Mouse (Mus musculus): Measurements from ENCODE around the gene Nxf3. TPM values are rescaled to one million over a fixed set of nuclear protein-coding genes. Genes with fewer than 3 reads are reported as not detected.
A peak's percentile ranks its signal among the peaks of the same experiment; 100 is the strongest.
"Not testable (repeated sequence)": the region's sequence is repeated elsewhere in the genome, so short reads cannot be mapped to it uniquely, and the experiment has no call there.

Gene Nxf3
- under 1 TPM in 1 of 2 experiments, not detected in 1; 0.12 TPM for total RNA-seq (2021)

GRCm38 (mm10) chrX:136085155-136085554, at the start of gene Nxf3:
Gene Nxf3 (minus strand): TSS chrX:136085255.
- intact Hi-C loops (cut with DNase I): no loop called here
- DNase-seq: no peak

- intact Hi-C loops (cut with DNase I): no loop called here
- DNase-seq: peak; percentile 45
Measured at GRCm38 (mm10) chrX:136127744-136128064, 42.6 kb upstream of the Nxf3 start.

GRCm38 (mm10) chrX:136127038-136127743, 42.1 kb upstream of the Nxf3 start:
- DNase-seq: no peak
- intact Hi-C loops (cut with DNase I): no loop called here

DNA sequence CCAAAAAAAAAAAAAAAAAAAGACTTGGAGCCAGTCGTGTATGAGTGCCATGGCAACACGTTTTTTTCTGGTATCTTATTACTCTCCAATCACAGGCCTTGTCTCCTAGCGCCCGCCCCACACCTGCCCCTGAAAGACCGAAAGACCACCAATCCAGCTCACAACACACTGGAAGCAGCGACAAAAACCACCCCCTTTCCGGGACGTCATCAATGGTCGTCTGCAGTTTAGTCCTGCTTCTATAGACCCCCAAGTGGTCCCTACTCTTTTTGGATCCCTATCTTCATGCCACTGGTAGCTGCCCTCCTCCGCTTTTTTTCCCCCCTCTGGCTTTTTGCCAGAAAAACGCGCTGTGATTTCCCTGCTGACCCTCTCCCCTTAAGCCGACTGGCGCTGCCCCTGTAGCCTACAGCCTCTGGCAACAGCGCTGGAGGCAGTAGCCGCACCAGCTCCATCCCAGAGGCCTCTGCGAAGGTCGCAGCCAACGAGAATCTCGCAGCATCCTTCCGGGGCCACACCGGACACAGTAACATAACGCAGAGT, 30.4 kb upstream of the Nxf3 start:
- DNase-seq: peak; percentile 80
- intact Hi-C loops (cut with DNase I): no loop called here

DNA sequence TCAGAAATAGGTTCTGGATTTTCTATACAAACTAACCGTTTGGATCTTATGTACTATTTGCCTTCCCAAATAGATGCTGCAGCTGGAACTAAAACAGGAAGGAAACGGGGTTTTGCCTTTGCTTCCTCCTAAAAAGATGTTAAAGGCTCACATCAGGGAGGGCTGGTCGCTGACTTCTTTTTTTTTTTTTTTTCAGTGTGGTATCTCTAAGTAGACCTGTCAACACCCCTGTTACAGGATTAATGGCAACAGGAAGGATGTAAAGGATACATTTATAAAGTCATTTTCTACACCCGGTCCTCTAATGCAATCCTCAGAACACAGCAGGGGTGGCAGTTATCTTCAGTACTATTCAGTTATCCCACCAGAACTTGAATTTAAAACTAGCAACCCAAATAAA, 30.0 kb upstream of the Nxf3 start:
- no peak for DNase-seq
- intact Hi-C loops (cut with DNase I): no loop called here

DNA sequence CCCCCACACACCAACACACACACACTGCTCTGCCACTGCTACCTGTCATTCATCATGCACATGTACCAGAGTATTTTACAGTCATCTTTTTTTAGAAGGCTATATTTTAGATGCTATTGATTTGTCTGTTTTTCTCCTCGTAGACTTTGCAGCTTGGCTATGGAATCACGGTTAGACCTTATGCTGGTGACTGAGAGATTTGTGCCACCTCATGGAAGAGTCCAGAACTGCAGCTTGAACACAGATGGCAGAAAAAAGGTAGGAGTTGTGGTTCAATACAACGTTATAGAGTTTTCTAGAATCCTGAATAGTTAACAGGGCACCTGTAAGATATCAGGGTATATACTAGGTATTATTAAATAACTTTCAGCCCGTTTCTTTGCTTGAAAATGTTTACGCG, 22.9 kb upstream of the Nxf3 start:
- DNase-seq: peak; percentile 40
- intact Hi-C loops (cut with DNase I): loop anchor here (2.0 kb wide), 1 partner anchor 61 kb away; no protein-coding TSS in a partner anchor

- intact Hi-C loops (cut with DNase I): no loop called here
- DNase-seq: no peak
Measured at GRCm38 (mm10) chrX:136104724-136105088, 19.7 kb upstream of the Nxf3 start.

DNA sequence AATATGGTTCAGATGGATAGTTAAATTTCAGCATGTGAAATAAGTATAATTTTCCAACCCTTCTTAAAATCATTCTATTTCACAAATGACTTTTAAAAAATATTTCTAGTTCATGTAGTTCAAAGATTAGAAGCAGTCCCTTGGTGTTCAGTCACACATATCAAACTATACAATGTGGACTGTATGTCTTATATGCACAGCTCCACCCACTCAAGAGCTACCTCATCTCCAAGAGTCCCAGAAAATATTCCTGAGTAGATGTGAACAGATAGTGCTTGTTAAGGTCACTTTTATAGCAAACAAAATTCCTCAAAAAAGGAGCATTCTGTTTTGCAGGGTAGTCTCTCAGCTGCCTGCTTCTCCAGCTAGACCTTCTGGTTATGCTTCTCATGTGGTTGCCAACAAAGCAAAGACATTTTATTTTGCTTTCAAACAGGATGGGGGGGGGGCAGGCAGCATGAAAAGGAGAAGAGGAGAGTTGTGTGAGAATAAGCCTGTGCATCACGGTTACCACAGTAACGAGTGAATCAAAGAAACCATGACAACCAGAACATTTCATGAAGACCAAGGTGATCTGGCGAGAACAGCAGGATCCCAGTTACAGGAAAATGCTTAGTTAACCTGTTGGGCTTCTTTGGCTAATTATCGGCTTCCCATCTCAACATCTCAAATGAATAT, 19.1 kb upstream of the Nxf3 start:
- intact Hi-C loops (cut with DNase I): no loop called here
- no peak for DNase-seq

DNA sequence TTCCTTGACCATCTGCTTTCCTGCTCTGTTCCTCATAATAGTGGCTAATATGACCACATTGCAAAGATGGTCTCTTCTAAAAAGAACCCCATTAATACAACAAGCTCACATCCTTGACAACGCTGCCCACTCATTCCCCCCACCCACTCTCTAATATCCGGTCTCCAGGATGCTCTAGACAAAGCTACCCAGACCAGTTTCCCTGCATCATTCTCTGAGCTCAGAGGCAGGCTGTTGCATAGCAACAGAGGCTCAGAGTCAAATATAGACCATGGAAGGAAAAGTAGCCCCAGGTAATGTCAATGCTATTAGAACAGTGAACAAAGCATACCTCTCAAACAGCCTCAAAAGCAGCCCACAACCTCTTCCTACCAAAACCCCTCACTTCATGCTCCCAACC, 9.4 kb upstream of the Nxf3 start:
- intact Hi-C loops (cut with DNase I): no loop called here
- DNase-seq: no peak

- intact Hi-C loops (cut with DNase I): no loop called here
- DNase-seq: no peak
Measured at GRCm38 (mm10) chrX:136092497-136093279, 7.6 kb upstream of the Nxf3 start.

GRCm38 (mm10) chrX:136068020-136068419, 17.0 kb downstream of the Nxf3 start, which contains the start of gene Bex2:
Gene Bex2 (minus strand): TSS chrX:136068236.
- intact Hi-C loops (cut with DNase I): not testable (repeated sequence)
- peak; percentile 67 for DNase-seq

DNA sequence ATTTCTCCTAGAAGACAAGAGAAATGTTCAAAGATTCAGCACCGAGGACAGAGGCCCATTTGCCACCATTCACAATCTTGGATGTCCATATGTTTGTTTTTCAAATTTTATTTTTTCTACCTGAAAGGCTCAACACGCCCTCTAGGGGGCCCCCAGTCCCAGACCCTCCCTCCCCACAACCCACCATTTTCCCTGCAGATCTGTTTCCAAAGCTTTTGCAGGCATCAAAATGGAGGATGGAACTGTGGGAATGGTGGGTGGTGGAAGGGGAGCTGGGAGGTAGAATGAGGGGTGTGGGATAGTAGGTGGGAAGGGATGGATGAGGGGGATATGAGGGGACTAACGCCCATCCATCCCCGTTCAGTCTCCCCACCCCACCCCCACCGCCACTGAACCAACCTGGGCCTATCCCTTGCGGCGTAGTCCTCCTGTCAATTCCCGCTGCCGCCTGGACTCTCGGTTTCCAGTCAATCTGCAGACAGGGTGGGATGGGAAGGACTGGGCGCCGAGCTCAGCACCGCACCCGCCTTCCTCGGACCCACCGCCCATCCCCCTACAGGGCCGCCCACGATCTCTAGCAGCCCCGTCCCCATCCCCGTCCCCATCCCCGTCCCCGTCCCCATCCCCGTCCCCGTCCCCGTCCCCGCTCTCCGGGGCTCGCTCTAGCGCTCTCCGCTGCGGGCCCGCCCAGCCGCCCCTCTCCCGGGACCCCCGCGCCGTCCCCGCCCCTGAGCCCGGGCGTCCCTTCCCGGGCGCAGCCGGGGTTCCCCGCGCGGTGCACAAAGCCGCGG, 17.7 kb downstream of the Nxf3 start:
- DNase-seq: peak; percentile 55
- intact Hi-C loops (cut with DNase I): not testable (repeated sequence)

DNA sequence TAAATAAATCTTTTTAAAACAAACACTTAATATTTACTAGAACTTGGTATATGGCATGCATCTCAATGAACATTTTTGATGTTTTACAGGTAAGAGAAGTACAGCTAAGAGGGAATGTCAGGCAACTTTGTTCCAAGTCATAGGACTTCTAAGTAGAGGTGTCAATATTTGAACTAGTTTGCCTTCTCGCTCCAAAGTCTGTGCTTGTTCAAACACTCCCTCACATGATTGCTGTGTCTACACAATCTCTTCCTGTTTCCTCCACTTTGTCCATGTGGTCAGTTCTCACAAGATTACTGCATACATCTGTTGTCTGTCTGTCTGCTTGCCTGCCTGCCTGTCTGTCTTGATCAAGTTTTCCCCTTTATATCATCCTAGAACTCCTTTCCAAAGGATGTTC, 24.4 kb downstream of the Nxf3 start:
- no peak for DNase-seq

GRCm38 (mm10) chrX:136051219-136051618, 33.8 kb downstream of the Nxf3 start:
- no peak for DNase-seq
- intact Hi-C loops (cut with DNase I): no loop called here

More for the DNA sequence above, 24.4 kb downstream of the Nxf3 start:
- intact Hi-C loops (cut with DNase I): no loop called here

DNA sequence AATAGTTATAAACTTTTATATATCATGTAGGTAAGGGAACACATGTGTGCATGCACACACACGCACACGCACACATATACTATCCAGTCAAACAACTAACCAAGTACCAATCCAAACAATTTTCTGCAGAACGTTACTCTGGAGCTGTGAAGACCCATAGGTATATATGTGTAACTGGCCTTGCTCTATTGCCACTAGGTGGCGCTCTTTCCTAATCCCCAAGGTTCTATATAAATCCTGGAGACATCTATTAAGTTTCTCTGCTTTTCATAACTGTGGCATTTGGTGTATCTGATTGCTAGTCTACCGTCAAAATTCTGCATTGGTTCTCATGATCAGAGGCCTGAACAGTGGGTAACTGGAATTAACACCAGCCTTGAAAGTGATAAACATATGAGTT, 37.5 kb downstream of the Nxf3 start:
- intact Hi-C loops (cut with DNase I): loop anchor here (2.0 kb wide), 1 partner anchor 61 kb away; no protein-coding TSS in a partner anchor

DNA sequence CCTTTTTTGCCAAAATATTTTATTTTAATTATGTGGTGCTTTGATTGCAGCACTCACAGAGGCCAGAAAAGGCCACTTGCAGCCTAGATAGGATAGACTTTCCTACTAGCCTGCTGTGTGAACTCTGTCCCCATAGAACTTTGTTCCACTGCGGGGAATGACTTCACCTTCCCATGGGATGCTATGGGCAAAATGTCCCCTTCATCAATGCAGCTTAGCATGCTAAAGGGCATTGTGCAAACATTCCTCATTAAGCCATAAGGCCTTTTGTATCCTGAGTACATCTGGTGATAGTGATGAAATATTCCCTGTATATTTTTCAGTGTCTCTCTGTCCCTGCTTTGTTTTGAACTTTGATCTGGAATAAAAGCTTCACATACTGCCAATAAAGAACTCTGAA, 41.3 kb downstream of the Nxf3 start:
- DNase-seq: no peak
- intact Hi-C loops (cut with DNase I): no loop called here

More for the DNA sequence above, 37.5 kb downstream of the Nxf3 start:
- peak; percentile 64 for DNase-seq

DNA sequence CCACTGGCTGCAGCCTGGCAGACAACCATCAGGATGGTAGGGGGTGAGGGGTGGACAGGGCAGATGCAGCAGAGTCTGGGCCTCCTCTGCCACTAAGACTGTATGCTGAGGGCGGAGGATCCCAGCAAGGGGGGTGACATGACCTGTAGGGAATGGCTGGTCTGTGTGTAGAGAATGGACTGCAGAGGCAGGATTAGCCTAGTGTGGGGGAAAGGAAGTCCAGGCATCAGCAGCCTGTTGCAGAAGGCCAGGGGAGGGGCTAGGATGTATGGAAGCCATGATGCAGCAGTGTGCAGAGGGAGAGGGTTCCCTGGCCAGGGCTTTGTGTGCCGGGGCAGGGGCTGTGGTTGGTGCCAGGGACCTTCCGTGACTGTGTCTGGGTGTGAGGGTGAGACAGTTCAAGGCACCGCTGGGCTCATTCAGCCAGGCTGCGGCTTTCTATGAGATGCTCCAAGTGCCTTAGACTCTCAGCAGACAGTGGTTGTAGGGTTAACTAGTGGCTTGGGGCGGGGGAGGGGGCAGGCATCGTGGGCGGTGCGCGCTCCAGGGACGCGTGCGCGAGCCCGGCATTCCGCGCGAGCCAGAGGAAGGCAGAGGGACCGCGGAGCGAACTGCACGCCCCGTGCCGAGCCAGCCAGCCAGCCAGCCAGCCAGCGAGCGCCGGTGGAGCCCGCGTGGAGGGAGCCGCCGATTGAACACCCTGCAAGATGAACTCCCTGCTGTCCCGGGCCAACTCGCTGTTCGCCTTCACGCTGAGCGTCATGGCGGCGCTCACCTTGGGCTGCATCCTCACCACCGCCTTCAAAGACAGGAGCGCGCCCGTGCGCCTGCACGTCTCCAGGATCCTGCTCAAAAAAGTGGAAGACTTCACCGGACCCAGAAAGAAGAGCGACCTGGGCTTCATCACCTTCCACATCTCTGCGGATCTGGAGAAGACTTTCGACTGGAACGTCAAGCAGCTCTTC, 52.0 kb downstream of the Nxf3 start, which contains the start of gene Arxes1:
Gene Arxes1, plus strand, starts transcription at position 569 of the 965 bp plus-strand sequence.
- DNase-seq: peak; percentile 11
- intact Hi-C loops (cut with DNase I): not testable (repeated sequence)

DNA sequence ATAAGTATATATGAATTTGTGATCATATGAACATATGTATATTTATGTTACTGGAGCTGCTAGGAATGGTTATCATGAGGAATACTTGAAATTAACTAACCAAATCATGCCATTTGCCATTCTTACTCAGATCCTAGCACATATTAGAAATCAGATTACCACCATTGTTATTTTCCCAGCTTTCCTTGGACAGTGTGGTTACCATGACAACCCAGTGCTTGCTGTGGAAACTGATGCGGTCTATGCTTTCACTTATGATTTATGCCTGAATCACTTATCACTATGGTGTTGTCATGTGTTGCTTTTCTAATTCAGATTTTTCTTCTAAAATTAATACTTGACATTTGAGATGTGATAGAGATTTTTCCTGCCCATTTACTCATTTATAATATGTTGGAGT, 54.7 kb downstream of the Nxf3 start:
- no peak for DNase-seq
- intact Hi-C loops (cut with DNase I): no loop called here
